Mouse (Mus musculus) induced T-regulatory cell, adult 2 months (primary cell): Measurements from ENCODE around the gene Kti12.

Source experiments
- DNase-seq: peaks from one replicate; pipeline ENCODE4 v3.0.0-alpha.2; 2012; ENCODE audit warnings: low read depth

Gene Kti12

DNA sequence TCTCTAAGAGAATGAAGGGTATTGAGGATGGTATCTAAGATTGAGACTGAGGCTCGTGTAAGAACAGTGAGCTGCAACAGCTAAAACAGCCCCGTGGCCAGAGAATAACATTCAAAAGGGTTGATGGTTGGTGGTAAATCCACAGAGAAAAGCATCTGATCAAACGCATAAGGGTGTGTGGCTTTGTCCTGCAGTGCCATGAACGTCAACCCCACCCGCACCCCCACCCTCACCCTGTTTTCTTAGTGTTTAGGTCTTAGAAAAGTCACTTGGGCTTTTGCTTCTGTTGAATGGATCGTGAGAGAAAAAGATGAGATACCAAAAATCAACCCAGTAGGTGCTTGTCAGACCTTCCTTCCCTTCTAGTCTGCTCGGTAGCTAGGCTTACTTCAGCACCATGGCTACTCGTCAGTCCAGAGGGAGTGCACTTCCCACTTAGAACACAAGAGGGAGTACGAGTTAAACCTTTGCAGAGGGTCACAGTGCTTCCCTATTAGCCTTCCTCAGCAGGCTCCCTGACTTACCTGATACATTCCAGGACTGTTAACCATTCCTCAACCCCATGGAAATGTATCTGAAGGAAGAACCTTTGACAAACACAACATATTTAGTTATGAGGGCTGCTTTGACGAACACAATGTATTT, 22.3 kb downstream of the Kti12 start:
- peak; percentile 81 for DNase-seq

DNA sequence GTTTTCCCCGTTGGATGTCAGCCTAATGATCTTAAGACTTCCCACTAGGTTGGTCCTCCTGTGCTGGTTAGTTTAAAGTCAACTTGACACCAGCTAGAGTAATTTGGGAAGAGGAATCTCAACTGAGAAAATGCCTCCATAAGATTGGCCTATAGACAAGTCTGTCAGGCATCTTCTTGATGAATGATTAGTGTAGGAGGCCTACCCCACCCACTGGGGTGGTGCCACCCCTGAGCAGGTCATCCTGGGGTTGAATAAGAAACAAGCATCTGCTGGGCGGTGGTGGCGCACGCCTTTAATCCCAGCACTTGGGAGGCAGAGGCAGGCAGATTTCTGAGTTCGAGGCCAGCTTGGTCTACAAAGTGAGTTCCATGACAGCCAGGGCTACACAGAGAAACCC, 26.2 kb downstream of the Kti12 start:
- no peak for DNase-seq

DNA sequence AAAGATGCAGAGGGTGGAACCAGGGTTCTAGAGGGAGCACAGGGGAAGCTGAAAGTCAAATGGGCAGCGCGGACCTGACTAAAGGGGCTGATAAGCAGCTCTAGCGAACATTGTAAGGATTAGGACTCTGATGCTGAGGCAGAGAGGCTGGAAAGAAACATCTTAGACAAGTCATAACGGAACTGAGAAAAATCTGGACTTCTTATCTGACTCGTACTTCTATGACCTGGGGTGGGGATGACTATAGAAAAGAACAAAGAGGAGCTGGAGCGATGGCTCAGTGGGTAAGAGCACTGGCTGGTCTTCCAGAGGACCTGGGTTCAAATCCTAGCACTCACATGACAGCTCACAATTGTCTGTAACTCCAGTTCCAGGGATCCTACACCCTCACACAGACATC, 30.3 kb downstream of the Kti12 start:
- no peak for DNase-seq

DNA sequence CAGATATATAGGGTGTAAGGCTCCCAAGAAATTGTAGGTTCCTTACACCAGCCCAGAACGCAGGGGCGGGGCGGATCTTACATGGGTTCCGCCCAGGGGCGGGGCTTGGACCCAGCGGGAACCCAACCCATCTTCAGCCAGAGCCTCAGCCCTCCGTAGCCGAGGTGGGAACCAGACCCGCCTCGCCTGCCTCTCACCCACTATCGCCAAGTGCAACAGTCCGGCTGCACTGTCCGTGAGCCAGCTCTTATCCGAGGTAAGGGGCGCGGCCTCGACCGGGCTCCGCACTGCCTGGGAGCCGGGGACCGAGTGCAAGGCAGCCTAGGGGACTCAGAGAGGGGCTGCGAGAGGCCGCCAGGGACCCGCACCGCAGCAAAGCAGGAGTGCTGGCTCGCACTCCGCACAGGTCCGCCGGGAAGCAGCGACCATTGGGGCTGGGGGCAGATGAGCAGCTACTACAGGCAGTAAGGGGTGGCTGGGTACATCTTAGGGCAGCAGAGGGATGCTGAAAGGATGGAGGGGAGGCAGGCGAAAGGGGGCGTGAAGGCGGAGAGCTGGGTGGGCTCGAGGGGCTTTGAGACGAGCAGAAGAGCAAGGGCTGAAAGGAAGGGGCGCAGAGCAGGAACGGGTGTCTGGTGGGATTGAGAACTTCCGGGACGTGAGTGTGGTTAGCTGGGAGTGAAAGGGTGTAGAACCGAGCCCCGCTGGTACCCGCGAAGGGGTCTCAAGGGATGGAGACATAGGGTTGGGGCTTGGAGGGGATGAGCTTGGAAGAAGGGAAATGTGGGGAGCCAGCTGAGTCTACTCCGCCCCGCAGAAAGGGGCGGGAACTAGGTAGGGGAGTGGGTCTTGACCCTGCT, 31.6 kb downstream of the Kti12 start, which contains the start of gene Rab3b:
TSS of gene Rab3b (plus strand) at position 101 of the 860 bp plus-strand sequence.
- peak; percentile 67 for DNase-seq

DNA sequence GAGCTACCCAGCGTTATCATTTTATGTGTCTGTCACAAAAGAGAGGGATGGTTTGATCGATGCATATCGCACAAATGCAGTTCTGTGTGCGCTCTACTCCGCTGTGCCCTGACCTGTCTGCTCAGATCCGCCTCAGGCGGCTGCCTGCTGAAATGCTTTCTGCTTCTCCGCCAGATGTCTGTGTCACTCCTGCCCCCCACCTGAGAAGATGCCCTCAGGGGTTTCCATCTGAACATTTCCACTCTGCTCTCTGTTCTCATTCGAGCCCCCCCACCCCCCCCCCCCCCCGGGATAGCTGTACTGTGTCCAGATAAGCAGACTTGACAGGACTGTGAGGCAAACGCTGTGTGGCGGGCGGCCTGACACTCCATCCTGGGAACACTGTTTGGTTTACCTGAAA, 36.2 kb downstream of the Kti12 start:
- no peak for DNase-seq

DNA sequence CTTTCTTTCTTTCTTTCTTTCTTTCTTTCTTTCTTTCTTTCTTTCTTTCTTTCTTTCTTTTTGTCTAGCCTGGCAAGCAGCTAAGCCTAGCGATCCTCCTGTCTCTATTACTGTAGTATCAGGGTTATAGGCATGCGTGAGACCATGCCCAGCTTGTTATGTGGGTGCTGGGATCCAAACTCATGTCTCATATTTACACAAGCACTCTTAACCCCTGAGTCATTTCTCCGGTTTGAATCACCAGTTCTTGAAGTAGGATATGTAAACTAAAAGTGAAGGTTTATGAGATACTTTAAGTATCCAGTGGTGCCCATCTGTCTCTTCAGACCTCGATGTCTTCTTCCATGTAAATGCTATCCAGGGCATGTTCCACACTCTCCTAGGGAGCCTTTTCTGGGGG, 39.9 kb downstream of the Kti12 start:
- no peak for DNase-seq

DNA sequence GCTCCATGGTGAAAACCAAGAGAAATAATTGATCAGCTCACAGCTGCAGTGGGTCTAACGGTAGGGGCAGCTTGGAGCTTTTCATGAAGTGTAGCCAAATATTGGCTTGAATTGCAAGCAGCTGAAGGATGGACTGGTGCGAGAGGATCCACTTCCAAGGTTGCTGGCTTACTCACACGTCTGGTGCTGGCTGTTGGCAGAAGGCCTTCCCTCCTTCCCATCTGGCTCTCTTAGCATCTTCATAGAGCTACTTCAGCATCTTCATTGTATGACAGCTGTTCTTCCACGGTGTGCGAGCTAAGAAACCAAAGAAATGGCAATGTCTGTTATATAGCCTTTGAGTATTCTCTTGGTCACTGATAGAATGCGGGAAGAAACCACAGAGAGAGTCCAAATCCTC, 43.3 kb downstream of the Kti12 start:
- DNase-seq, result no peak
